Mouse (Mus musculus): ENCODE data around the gene Rbm47. TPM values are rescaled to one million over a fixed set of nuclear protein-coding genes. Genes with fewer than 3 reads are reported as not detected.

Rbm47 gene
- polyA plus RNA-seq, 1 experiment, result 156 TPM

DNA sequence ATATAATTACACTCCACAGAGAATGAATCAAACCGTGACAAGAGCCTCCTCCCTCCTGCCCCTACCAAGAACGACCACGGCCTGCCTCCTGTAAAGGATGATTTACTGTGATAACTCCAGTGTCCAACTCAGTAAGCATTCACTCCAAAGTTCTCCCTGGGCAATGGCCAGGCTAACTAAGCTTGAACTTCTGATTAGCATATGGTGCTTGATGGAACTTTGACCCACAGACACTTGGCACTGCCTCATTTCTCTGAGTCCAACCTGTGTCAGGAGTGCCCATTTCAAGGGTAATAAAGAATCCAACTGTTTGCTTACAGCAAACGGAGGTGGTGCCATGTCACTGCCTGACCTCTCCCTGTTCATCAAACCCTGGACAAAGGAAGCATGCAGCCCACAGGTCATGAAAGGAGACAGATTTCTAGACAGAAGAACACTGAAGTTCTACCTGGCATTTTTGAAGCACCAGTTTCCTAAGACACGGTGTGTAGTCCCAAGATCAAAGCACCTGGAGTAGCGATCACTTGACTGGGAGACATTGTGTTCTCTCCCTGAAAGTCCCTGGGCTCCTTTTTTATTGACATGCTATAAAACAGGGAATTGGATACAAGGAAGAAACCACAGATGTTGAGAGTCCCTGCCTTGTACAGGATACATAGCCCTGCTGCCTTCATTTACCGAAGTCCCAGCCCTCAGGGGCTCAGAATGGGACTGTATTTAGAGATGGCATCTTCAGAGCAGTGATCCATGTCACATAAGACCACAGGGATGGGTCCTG, 74.6 kb downstream of the Rbm47 start:
- H3K27me3 ChIP-seq (replicated peaks; ENCODE audit: control insufficient read depth, insufficient read depth, low read length), result no peaks in the 10 kb centered on the region
- H3K27ac ChIP-seq (ENCODE audit: insufficient read depth, low read depth, low read length), result peak overlapping the region; percentile 89
- DNase-seq, result peak; percentile 95
- H3K36me3 ChIP-seq (ENCODE audit: control insufficient read depth, insufficient read depth, low read length), result no peaks in the 10 kb centered on the region
- H3K4me3 ChIP-seq (ENCODE audit: insufficient read depth, low read depth, low read length), result no peak overlapping the region
- TF ChIP-seq POLR2A (IDR thresholded peaks at IDR 0.05; ENCODE audit: low read depth, low read length), result no peak
- TF ChIP-seq CTCF (conservative IDR thresholded peaks at IDR 0.05; ENCODE audit: insufficient read depth, insufficient read length, low read depth, low read length), result no peak
- H3K4me1 ChIP-seq (ENCODE audit: control insufficient read depth, insufficient read depth, low read length), result peaks cover 42% of the 10 kb centered on the region
- 16% methylated on average over 7 of the region's 7 CpGs for WGBS

DNA sequence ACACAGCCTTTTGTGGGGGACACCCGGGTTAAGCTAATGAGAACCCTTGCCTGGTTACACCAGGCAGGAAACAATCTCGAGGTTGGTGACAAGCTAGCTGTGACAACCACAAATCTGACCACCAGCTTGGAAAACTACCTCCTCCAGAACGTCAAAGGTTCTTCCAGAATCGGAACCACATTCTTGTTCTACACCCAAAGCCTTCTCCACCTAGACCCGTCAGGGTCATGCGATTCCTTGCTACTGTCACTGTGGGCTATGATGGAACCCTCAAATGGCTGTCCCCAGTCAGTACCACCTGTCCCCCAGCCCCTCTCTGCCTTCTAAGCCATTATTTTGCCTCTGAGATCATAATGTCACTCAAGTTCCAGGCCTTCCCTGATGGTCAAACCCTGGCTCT, 76.8 kb downstream of the Rbm47 start:
- H3K27ac ChIP-seq (ENCODE audit: insufficient read depth, low read depth, low read length), result peak overlapping the region; percentile 32
- no peaks in the 10 kb centered on the region for H3K27me3 ChIP-seq (replicated peaks; ENCODE audit: control insufficient read depth, insufficient read depth, low read length)
- WGBS, result 83% methylated on average over 6 of the region's 6 CpGs
- no peak overlapping the region for H3K4me3 ChIP-seq (ENCODE audit: insufficient read depth, low read depth, low read length)
- no peak for TF ChIP-seq POLR2A (IDR thresholded peaks at IDR 0.05; ENCODE audit: low read depth, low read length)
- no peak for TF ChIP-seq CTCF (conservative IDR thresholded peaks at IDR 0.05; ENCODE audit: insufficient read depth, insufficient read length, low read depth, low read length)
- no peaks in the 10 kb centered on the region for H3K36me3 ChIP-seq (ENCODE audit: control insufficient read depth, insufficient read depth, low read length)
- H3K4me1 ChIP-seq (ENCODE audit: control insufficient read depth, insufficient read depth, low read length), result peaks cover 39% of the 10 kb centered on the region
- no peak for DNase-seq

DNA sequence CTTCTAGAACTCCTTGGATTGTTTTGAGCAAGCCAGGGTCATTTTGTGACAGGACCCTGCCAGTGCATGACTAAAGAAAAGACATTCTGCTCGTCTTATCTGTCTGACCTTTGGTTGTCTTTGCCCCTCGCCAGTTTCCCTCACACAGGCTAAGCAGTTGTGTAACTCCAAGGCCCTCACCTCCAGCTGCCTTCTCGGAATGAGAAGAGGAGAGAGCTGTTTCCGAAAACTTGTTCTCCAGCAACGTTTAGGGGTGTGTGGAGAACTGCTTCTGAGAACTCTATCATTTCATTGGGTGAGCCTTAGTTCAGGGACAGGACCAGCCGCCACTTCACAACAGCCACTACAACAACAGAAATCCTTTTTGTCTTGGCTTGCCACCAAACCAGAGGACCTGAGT, 77.8 kb downstream of the Rbm47 start:
- no peaks in the 10 kb centered on the region; the same call in 1 of the 2 replicates for H3K36me3 ChIP-seq (ENCODE audit: control insufficient read depth, insufficient read depth, low read length)
- no peak for TF ChIP-seq CTCF (conservative IDR thresholded peaks at IDR 0.05; ENCODE audit: insufficient read depth, insufficient read length, low read depth, low read length)
- no peak for TF ChIP-seq POLR2A (IDR thresholded peaks at IDR 0.05; ENCODE audit: low read depth, low read length)

DNA sequence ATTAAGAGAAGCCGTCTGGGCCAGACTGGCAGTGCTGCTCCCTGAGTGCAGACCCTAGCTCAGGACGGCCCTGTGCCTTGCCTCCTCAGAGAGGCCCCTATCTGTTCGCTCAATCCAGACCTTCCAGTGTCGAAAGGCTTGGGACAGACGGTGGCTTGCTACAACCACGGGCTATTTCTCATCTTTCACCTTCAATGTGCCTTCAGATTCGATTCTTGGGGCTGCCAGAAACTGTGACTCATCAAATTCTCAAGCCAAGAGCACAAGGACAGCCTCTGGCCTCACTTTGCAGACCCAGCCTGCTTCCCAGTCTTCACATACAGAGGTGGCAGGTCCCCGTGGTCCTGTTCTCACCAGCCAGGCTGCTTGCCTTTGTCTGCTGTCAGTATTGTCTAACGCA, 82.9 kb downstream of the Rbm47 start:
- 45% methylated on average over 9 of the region's 9 CpGs for WGBS
- Histone ChIP-seq H3K4me1 (ENCODE audit: control insufficient read depth, insufficient read depth, low read length) (peaks cover 13% of the 10 kb centered on the region), H3K27me3 (replicated peaks; ENCODE audit: control insufficient read depth, insufficient read depth, low read length) (no peaks in the 10 kb centered on the region), H3K36me3 (ENCODE audit: control insufficient read depth, insufficient read depth, low read length) (no peaks in the 10 kb centered on the region; the same call in 1 of the 2 replicates), H3K4me3 (ENCODE audit: insufficient read depth, low read depth, low read length) (no peak overlapping the region), H3K27ac (ENCODE audit: insufficient read depth, low read depth, low read length) (peak overlapping the region; percentile 57)
- TF ChIP-seq CTCF (conservative IDR thresholded peaks at IDR 0.05; ENCODE audit: insufficient read depth, insufficient read length, low read depth, low read length) (no peak), POLR2A (IDR thresholded peaks at IDR 0.05; ENCODE audit: low read depth, low read length) (no peak)
- DNase-seq, result peak; percentile 71

More for the DNA sequence above, 77.8 kb downstream of the Rbm47 start:
- 59% methylated on average over 6 of the region's 6 CpGs for WGBS
- Histone ChIP-seq H3K4me3 (ENCODE audit: insufficient read depth, low read depth, low read length) (no peak overlapping the region), H3K27me3 (replicated peaks; ENCODE audit: control insufficient read depth, insufficient read depth, low read length) (no peaks in the 10 kb centered on the region), H3K4me1 (ENCODE audit: control insufficient read depth, insufficient read depth, low read length) (peaks cover 35% of the 10 kb centered on the region), H3K27ac (ENCODE audit: insufficient read depth, low read depth, low read length) (peak overlapping the region; percentile 43; the same call in 1 of the 2 replicates)
- DNase-seq, result peak; percentile 64

GRCm38 (mm10) chr5:66089600-66089999, 83.3 kb downstream of the Rbm47 start:
- no peak for DNase-seq
- Histone ChIP-seq H3K4me1 (ENCODE audit: control insufficient read depth, insufficient read depth, low read length) (peaks cover 13% of the 10 kb centered on the region), H3K36me3 (ENCODE audit: control insufficient read depth, insufficient read depth, low read length) (no peaks in the 10 kb centered on the region; the same call in 1 of the 2 replicates), H3K27me3 (replicated peaks; ENCODE audit: control insufficient read depth, insufficient read depth, low read length) (no peaks in the 10 kb centered on the region), H3K4me3 (ENCODE audit: insufficient read depth, low read depth, low read length) (no peak overlapping the region), H3K27ac (ENCODE audit: insufficient read depth, low read depth, low read length) (peak overlapping the region; percentile 57)
- no peak for TF ChIP-seq POLR2A (IDR thresholded peaks at IDR 0.05; ENCODE audit: low read depth, low read length)
- TF ChIP-seq CTCF (conservative IDR thresholded peaks at IDR 0.05; ENCODE audit: insufficient read depth, insufficient read length, low read depth, low read length), result no peak
- WGBS, result 76% methylated on average over 4 of the region's 4 CpGs

DNA sequence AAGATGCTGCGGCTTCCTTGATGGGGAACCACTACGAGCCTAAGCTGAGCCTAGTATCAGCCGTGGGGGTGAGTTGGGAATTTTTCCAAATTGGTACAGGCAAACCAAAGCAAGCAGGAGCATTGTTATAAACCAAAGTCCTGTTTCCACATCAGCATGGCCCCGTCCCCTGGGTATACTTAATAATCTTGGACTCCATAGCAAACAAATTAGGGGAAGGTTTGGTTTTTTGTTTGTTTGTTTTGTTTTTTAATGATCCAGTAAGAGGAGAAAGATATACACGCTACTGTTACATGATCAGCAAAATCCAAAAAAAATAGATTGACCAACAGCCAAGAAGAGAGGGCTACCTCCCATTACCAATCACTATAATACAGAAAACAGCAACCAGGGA, 84.0 kb downstream of the Rbm47 start:
- 62% methylated on average over 5 of the region's 5 CpGs for WGBS
- Histone ChIP-seq H3K4me1 (ENCODE audit: control insufficient read depth, insufficient read depth, low read length) (peaks cover 14% of the 10 kb centered on the region), H3K27me3 (replicated peaks; ENCODE audit: control insufficient read depth, insufficient read depth, low read length) (no peaks in the 10 kb centered on the region), H3K27ac (ENCODE audit: insufficient read depth, low read depth, low read length) (no peak overlapping the region), H3K4me3 (ENCODE audit: insufficient read depth, low read depth, low read length) (no peak overlapping the region), H3K36me3 (ENCODE audit: control insufficient read depth, insufficient read depth, low read length) (no peaks in the 10 kb centered on the region; the same call in 1 of the 2 replicates)
- DNase-seq, result no peak
- no peak for TF ChIP-seq CTCF (conservative IDR thresholded peaks at IDR 0.05; ENCODE audit: insufficient read depth, insufficient read length, low read depth, low read length)
- TF ChIP-seq POLR2A (IDR thresholded peaks at IDR 0.05; ENCODE audit: low read depth, low read length), result no peak

GRCm38 (mm10) chr5:66088247-66088901, 84.5 kb downstream of the Rbm47 start:
- no peaks in the 10 kb centered on the region for H3K27me3 ChIP-seq (replicated peaks; ENCODE audit: control insufficient read depth, insufficient read depth, low read length)
- 78% methylated on average over 4 of the region's 4 CpGs for WGBS
- H3K4me3 ChIP-seq (ENCODE audit: insufficient read depth, low read depth, low read length), result no peak overlapping the region
- H3K36me3 ChIP-seq (ENCODE audit: control insufficient read depth, insufficient read depth, low read length), result no peaks in the 10 kb centered on the region; the same call in 1 of the 2 replicates
- H3K27ac ChIP-seq (ENCODE audit: insufficient read depth, low read depth, low read length), result peak overlapping the region; percentile 45
- TF ChIP-seq POLR2A (IDR thresholded peaks at IDR 0.05; ENCODE audit: low read depth, low read length) (no peak), CTCF (conservative IDR thresholded peaks at IDR 0.05; ENCODE audit: insufficient read depth, insufficient read length, low read depth, low read length) (no peak)
- H3K4me1 ChIP-seq (ENCODE audit: control insufficient read depth, insufficient read depth, low read length), result peaks cover 14% of the 10 kb centered on the region
- no peak for DNase-seq

Data from kidney, adult 2 months (tissue).